In the genomic region with DNA sequence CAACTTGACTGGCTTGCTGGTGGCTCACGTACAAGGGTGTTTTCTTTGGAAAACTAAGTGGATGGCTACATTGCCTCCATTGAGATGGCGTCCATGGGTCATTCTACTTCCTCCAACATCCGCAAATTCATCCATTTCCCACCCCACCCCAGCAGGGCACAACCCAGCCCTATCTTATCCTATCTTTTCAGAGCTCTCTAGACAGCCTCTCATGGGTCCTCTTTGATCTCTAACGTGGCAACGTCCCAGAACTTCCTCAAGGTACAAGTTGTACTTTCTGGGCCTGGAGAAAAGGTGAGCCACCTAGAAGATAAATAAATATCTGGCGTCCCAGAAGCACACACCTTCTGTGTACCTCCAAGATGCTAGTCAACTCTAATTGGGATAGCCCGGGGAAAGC, we compare ENCODE assay signal across 16 mouse cellular contexts. TPM values are rescaled to one million over a fixed set of nuclear protein-coding genes. Genes with fewer than 3 reads are reported as not detected.
A peak's percentile ranks its signal among the peaks of the same experiment; 100 is the strongest.
DNase-seq lines count a peak whose midpoint lies in the region; ATAC-seq and TF ChIP-seq lines count a peak whose summit lies in the region.
"Had no signal": no experiment of that assay in that cellular context is flagged by ENCODE, and none has a peak within 500 bp of the region (broad histone marks: within the 10 kb centered on the region; RNA-seq: fewer than 3 reads in every experiment).

No protein-coding gene starts in this region.

- no peaks in the 10 kb centered on the region for H3K9me3 ChIP-seq in heart, embryonic 13.5 days
- H3K9me3 ChIP-seq in kidney, postnatal 0 days (replicated peaks; ENCODE audit: low read length): no peaks in the 10 kb centered on the region
- H3K9me3 ChIP-seq: embryonic facial prominence, embryonic 12.5 days; midbrain, embryonic 13.5 days had no signal

- no peak for TF ChIP-seq CTCF in kidney, postnatal 0 days (IDR thresholded peaks at IDR 0.05; ENCODE audit: low read depth)

- no peak for ATAC-seq in heart, embryonic 13.5 days (ENCODE audit: extremely low read depth, insufficient number of reproducible peaks, low FRiP score, low TSS enrichment)
- ATAC-seq in kidney, postnatal 0 days (replicated peaks; ENCODE audit: low FRiP score, low read depth): no peak
- ATAC-seq: midbrain, embryonic 13.5 days had no signal

- H3K27ac ChIP-seq in heart, embryonic 13.5 days (replicated peaks): peak overlapping the region; percentile 78
- H3K27ac ChIP-seq in kidney, postnatal 0 days: 0 out of 2 replicates have a peak overlapping the region, but pooled peaks have one; percentile 76
- H3K27ac ChIP-seq: midbrain, embryonic 13.5 days had no signal

- H3K4me1 ChIP-seq in heart, embryonic 13.5 days: peaks cover 65% of the 10 kb centered on the region
- peaks cover 17% of the 10 kb centered on the region for H3K4me1 ChIP-seq in kidney, postnatal 0 days (replicated peaks; ENCODE audit: insufficient read depth, low read length)

- H3K4me3 ChIP-seq in heart, embryonic 13.5 days: no peak overlapping the region
- no peak overlapping the region for H3K4me3 ChIP-seq in kidney, postnatal 0 days (replicated peaks; ENCODE audit: low read depth, low read length)
- H3K4me3 ChIP-seq: embryonic facial prominence, embryonic 12.5 days; left cerebral cortex, adult 2 months; midbrain, embryonic 13.5 days had no signal

- H3K36me3 ChIP-seq in heart, embryonic 13.5 days: 0 out of 2 replicates have a peak, but pooled peaks cover 5% of the 10 kb centered on the region
- no peaks in the 10 kb centered on the region for H3K36me3 ChIP-seq in kidney, postnatal 0 days (ENCODE audit: insufficient read depth, low read length)
- H3K36me3 ChIP-seq: embryonic facial prominence, embryonic 12.5 days; midbrain, embryonic 13.5 days had no signal

- DNase-seq in heart, postnatal 4 days: no peak
- DNase-seq in kidney, postnatal 0 days (ENCODE audit: low spot score): no peak
- no peak for DNase-seq in kidney, postnatal 10 days
- peak; percentile 25 for DNase-seq in thymus, postnatal 14 days
- no peak for DNase-seq in thymus, postnatal 0 days (ENCODE audit: low spot score)
- no peak for DNase-seq in cerebellum, postnatal 25 days
- DNase-seq: adrenal gland, postnatal 10 days; B cell, adult 2 months; cerebellum, adult 18-20 months; retina, postnatal 1 day; right cerebral cortex, postnatal 4 days had no signal

- H3K9ac ChIP-seq in heart, embryonic 13.5 days: no peak overlapping the region
- no peak overlapping the region for H3K9ac ChIP-seq in kidney, postnatal 0 days (ENCODE audit: low read depth, low read length)
- H3K9ac ChIP-seq: embryonic facial prominence, embryonic 12.5 days; forebrain, postnatal 0 days; midbrain, embryonic 13.5 days had no signal

- no peaks in the 10 kb centered on the region for H3K27me3 ChIP-seq in heart, embryonic 13.5 days (replicated peaks)
- H3K27me3 ChIP-seq in kidney, postnatal 0 days (ENCODE audit: insufficient read depth, low read length): no peaks in the 10 kb centered on the region
- H3K27me3 ChIP-seq: embryonic facial prominence, embryonic 12.5 days; midbrain, embryonic 13.5 days had no signal

- WGBS in heart, embryonic 13.5 days: 49% methylated on average over 7 of the region's 7 CpGs
- WGBS in kidney, postnatal 0 days: 58% methylated on average over 7 of the region's 7 CpGs

- no peak overlapping the region for H3K4me2 ChIP-seq in heart, embryonic 13.5 days
- H3K4me2 ChIP-seq in kidney, postnatal 0 days (ENCODE audit: low read length): no peak overlapping the region
- H3K4me2 ChIP-seq: midbrain, embryonic 13.5 days had no signal

RNA-seq across cellular contexts. Expression of gene Elk3, which starts 17.3 kb away (rescaled TPM):
- polyA plus RNA-seq in heart, embryonic 13.5 days (2015; fragmentation: Nextera tagmentation; extraction: Ambion mirVana): 34.5 and 38.3 TPM in 2 replicates
- 100 to 1,000 TPM; 102 to 103 TPM for total RNA-seq in heart, postnatal 4 days (2021)
- 50.2 and 53.9 TPM in 2 replicates for polyA plus RNA-seq in kidney, postnatal 0 days (2015; fragmentation: Nextera tagmentation; extraction: Ambion mirVana)
- polyA plus RNA-seq in thymus, postnatal 0 days (2015; fragmentation: Nextera tagmentation; extraction: Ambion mirVana): 18.2 and 19.1 TPM in 2 replicates
